Mouse (Mus musculus) adrenal gland, postnatal 4 days (tissue): ENCODE results near the gene Pnkp. TPM values are rescaled to one million over a fixed set of nuclear protein-coding genes. Genes with fewer than 3 reads are reported as not detected.

Experiments
- DNase-seq, 2 experiments: peaks; one replicate each; pipeline ENCODE4 v3.0.0; 2021 to 2022; ENCODE audit warnings: low spot score in 2 of 2, mixed read lengths in 2 of 2
- total RNA-seq, 2 experiments: library from RNA; stranded (reverse); gene quantifications; 2 replicates each; pipeline ENCODE4 v1.2.3; 2021

Gene Pnkp
- total RNA-seq, 2 experiments from 2014 or later = 50.8 to 54.6 TPM

- no peak for DNase-seq
These were observed 5.2 kb upstream of the Pnkp start for GRCm38 (mm10) chr7:44851625-44852234.

GRCm38 (mm10) chr7:44852259-44853027 lies 4.5 kb upstream of the Pnkp start:
- DNase-seq = no peak

DNA sequence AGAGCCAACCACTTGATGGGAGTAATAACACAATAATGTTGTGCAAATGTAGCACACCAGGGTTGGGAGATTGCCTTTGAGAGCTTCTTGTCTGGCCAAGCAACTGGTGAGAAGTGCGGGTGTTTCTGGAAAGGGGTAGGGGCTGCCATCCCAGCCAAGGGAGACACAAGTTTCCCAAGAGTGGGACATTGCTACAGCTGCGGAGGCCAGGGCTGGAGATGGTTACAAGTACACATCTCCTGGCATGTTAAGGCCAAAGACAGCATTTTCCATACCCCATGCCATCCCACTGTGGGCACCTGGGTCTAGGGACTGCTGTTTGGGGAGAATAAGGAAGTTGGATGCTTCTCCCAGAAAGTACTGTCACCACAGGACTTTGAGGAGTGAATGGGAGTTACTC lies 3.9 kb upstream of the Pnkp start:
- no peak for DNase-seq

- no peak for DNase-seq
These were observed 3.2 kb upstream of the Pnkp start for GRCm38 (mm10) chr7:44853596-44854355.

GRCm38 (mm10) chr7:44854356-44855031 lies 2.4 kb upstream of the Pnkp start:
- DNase-seq = peak; percentile 67 to 85

- no peak for DNase-seq
These were observed 1.9 kb upstream of the Pnkp start for GRCm38 (mm10) chr7:44855036-44855435.

DNA sequence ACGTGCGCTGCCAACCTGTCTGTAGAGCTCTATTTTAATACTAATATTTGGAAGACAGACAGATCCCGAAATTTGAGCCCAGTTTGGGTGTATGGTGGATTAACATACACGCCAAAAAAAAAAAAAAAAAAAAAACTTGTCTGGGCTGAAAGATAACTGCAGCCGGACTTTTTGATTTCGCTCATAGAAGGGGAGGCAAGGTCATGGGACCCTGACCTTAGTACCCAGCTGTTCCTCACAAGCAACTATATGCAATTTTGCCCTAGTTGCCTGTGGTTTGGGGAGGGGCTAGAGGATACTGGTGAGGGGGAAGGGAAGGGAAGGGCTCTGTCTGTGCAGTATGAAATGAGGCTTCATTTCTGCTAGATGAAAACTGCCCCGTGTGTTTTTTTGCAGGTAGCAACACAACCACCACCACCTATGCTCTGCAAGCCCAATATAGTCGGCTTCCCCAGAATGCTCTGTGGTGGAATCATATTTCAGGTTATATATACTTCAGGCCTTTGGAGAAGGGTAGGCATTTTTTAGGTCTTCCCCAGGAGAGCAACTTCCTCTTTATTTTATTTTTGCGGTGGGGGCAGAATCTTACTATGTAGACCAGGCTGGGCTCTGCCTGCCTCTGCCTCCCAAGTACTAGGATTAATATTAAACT lies 548 bp upstream of the Pnkp start:
- no peak for DNase-seq

DNA sequence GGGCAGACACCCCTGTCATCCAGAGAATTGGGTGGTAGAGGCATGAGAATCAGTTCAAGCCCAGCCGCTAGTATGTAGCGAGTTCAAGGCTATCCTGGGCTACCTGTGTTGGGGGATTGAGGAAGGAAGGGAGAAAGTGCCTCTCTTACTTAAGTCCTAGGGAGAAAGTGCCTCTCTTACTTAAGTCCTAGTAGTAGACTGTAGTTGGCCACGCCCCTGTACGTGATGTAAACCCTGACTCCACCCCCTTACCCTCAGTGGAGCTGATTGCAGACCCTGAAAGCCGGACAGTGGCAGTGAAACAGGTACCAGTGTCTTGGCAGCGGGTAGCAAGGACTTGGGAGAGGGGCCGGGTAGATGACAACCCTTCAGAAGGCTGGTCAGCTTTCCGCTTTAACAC lies 966 bp downstream of the Pnkp start:
- no peak for DNase-seq

- no peak for DNase-seq
These were observed 3.0 kb downstream of the Pnkp start for GRCm38 (mm10) chr7:44859896-44860295.

DNA sequence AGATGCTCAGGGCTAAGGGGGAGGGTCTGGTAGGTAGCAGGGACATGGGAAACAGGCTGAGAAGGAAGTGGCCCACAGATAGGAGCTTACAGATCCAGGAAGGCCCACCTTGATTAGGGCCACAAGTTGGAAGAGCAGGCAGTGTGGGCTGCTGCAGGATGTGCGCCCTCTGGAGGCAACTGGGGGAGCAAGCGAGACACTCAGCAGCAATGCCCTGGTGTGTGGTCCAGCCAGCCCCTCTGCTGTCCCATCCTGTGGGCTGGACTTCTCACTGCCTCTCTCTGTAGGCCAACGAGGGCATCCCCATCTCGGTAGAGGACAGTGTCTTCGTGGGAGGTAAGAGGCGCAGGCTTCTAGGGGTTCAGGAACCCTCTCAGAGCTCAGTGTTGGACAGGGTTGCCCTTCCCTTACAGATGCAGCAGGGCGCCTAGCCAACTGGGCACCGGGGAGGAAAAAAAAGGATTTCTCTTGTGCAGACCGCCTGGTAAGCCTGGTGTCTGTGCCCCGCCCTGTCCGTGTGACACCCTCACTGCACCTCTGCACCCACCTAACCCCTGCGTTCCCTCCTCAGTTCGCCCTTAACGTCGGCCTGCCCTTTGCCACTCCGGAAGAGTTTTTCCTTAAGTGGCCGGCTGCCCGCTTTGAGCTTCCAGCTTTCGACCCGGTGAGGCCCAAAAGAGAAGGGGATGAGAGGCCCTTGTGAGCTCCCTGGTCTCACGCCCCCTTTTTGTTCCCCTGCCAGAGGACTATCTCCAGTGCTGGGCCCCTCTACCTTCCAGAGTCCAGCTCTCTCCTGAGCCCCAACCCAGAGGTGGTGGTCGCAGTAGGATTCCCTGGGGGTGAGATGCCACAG lies 3.9 kb downstream of the Pnkp start:
- DNase-seq = peak in 1 of 2 experiments; percentile 64

- DNase-seq = no peak
These were observed 4.5 kb downstream of the Pnkp start for GRCm38 (mm10) chr7:44861429-44861816.

- DNase-seq = no peak
These were observed 5.5 kb downstream of the Pnkp start for GRCm38 (mm10) chr7:44862434-44862833.

DNA sequence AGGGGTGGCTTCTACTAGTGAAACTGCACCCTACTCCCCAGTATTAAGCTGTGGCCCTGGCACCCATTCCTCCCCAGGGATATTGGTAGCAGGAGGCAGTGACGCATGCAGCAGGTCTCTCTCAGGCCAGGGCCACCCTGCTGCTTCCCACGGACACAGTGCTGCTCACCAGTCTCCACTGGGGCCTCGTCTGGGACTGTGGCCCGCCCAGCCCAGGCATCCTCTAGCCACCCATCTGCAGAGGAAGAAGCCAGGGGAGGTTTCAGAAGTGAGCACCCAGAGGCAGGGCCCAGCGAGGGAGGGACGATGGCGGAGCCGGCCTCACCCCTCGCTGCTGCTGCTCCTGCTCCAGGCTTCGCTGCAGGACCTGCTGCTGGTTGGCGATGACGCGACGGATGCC lies 6.3 kb downstream of the Pnkp start:
- DNase-seq = no peak

- DNase-seq = no peak
These were observed 7.1 kb downstream of the Pnkp start for GRCm38 (mm10) chr7:44863982-44864494.

DNA sequence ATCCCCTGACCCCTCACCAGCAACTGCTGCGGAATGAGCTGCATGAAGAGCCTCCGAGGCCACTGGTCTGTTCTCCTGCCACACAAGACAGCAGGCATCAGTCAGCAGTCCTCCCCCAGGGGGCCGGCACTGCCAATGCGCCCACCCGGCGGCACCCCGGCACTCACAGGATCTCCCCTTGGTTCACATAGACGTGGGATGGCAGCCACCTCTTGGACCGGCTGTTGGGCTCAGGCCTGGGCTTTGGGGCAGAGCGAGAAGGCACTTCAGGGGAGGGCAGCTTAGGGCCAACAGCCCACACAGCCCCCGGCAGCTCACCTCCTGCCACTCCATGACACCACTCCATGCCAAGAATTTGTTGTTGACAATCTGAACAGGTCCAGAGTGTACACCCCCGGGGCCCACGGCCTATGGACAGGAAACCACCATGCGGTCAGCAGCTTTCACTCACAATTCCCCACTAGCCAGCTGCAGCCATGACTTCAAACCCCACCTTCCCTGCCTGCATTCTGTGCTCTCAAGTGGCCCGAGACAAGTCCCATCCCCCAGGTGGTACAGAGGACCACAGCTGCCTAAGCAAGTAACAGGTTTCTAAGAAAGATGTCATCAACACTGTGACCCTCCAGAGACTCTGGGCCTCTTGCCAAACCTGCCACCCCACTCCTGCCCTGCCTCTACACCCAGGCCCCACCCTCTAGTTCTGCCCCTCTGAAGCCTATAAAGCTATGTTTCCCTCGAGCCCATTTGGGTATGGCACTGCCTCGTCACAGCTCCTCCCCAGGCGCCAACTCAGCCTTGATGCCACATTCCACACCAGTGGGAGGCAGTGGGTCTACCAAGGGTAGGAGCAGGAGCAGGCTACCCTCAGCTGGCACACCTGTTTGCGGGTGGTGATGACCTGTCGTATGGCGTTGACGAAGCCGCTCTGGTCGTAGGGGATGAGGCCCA lies 7.9 kb downstream of the Pnkp start:
- no peak for DNase-seq

DNA sequence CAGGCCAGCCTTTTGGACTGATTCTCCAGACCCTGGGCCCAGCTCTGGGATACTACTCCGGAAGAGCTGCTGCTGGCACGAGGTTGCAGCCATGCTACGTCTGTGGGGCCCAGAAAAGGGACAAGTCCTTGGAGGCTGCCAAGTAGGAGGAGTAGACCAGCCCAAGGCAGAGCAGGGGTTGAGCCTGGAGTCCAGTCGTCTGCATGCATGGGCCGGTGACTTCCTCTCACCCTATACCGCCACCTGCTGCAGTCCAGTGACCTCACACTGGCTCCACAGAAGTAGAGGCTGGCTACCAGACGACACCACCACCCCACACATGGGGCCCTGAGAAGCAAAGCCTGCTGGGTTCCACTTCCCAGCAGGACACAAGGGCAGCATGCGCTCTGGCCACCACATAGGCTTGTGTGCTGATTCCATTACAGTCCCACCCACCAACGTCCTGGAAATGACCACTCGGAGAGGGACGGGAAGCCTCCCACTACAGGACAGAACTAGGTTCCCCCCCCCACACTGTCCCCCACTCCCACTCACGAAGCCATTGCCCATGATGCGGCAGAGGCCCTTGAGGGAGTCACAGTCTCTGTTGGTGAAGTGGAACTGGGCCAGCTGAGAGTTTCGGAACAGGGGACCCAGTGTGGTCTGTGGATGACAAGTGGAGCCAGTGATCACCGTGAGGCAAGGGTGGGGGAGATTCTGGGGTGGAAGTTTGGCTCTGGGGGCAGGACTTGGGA lies 9.5 kb downstream of the Pnkp start:
- DNase-seq = peak in 1 of 2 experiments; percentile 71

DNA sequence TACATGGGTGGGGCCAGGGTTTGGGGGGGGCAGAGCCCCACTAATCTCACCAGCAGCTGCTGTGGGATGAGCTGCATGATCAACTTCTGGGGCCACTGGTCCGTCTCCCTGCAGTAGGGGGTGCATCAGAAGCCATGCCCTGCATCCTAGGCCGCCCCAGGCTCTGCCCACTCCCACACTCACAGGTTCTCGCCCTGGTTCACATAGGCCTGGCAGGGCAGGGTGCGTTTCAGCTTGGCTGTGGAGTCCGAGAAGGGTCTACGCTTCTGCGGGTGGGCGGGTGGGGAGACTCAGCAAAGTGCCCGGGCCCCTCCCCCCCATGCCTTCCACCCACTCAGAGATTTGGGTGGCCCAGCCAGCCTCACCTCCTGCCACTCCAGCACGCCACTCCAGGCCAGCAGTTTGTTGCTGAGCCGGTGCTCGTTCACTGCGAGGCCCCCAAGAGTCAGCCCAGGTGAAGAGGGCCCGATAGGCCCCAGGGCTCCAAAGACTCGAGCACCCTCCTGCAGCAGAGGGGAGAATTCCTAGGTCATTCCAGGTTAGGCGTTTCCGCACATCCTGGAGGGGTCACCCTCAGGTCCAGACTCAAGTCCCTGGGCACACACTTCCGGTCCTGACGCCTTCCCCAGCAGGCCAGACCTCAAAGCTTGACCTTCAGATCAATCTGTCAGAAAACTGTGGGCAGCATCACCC lies 10.2 kb downstream of the Pnkp start:
- DNase-seq = no peak
